Mouse (Mus musculus) retina, embryonic 14.5 days (tissue): ENCODE results near the gene 1700007K13Rik.
A peak's percentile ranks its signal among the peaks of the same experiment; 100 is the strongest.

Source experiments
- DNase-seq: peaks from one replicate; pipeline ENCODE4 v3.0.0-alpha.2; 2015; ENCODE audit warnings: low spot score

1700007K13Rik gene

DNA sequence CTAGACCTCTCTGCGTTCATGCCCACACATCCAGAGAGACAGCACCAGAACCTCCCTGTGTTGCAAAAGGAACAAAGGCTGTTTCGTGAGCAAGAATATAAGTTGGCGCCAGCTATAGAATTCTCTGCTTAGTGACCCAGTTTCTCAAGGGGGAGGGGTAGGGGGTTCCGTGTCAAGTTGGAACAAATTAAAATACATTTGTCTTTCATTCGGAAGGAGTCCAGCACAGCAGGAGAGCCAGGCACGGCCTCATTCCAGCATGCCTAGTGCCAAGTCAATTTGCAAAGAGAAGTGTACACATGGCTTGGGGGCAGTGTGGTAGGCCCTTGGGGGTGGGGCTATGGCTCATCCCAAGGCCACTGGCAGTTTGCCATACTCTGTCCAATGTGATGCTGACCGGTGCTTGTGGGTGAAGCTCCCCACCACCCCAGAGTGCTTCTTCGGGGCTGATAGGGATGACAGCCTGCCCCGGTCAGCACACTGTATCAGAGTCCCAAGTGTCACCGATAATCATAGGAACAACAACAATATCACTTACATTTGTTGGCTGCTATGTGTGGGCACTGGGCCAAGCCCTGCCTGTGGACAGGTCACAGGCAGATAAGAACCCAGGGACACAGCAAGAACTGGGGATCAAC is 50.6 kb downstream of the 1700007K13Rik start:
- peak; percentile 92 for DNase-seq

DNA sequence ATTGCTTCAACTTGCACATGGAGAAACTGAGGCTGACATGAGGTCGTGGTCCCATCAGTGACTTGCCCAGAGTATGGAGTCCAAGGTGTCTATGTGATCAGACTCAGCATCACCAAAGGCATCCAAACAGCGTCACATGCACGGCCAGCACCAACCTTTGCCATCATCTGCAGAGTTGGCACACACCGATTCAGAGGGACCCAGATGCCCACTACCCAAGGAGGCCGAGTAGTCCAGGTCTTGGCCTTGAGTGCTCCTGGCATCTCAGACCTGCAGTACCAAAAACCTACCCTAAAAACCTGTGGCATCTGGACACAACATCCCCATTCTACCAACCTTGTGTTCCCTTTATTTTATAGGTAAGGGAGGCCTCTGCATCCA is 51.4 kb downstream of the 1700007K13Rik start:
- no peak for DNase-seq

DNA sequence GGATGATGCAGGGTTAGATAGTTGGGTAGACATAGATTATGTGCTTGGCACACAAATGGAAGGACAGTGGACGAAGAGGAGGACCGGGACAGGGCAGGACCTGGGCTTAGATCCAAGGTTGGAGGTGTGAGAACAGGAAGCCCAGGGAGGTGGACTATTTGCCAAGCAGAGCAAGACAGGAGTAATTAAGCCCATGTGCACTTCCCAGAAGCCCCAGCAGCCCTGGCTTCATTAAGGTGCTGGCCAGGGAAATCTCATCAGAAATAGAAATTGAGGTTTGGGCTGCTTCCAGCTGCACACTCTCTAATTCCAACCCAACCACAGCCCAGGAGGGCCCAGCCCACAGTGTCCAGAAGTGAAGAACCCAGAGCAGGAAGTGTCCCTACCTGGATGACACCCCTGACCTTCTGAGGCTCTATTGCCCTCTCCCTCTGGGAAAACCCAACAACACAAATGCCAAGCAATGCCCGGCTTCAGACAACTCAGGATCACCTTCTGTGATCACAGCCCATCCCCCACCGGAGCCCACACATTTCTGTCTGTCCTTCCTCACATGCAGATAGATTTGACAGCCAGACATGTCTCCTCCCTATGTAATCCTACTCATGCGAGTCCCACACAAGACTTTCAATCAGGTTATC is 51.9 kb downstream of the 1700007K13Rik start:
- DNase-seq = no peak

DNA sequence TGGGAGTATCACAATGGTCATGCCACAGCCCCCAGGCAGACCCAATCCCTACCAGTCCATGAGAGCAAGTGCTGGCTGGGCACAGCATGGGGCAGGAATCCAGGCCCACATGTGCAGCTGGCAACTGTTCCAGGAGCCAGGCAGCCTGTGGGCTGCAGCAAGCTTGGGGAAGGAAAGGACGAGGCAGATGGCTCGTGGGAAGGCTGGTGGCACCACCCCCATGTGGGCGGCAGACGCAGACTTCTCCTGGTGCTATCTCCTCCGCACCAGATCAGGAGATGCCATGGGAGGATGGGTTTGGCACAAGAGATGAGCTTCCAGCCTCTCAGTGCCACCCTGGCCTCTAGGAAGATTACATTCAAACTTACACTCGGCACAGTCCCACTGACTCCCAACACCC is 53.2 kb downstream of the 1700007K13Rik start:
- DNase-seq = no peak
